Mouse (Mus musculus): ENCODE data around the gene Tead3.

Tead3 gene

DNA sequence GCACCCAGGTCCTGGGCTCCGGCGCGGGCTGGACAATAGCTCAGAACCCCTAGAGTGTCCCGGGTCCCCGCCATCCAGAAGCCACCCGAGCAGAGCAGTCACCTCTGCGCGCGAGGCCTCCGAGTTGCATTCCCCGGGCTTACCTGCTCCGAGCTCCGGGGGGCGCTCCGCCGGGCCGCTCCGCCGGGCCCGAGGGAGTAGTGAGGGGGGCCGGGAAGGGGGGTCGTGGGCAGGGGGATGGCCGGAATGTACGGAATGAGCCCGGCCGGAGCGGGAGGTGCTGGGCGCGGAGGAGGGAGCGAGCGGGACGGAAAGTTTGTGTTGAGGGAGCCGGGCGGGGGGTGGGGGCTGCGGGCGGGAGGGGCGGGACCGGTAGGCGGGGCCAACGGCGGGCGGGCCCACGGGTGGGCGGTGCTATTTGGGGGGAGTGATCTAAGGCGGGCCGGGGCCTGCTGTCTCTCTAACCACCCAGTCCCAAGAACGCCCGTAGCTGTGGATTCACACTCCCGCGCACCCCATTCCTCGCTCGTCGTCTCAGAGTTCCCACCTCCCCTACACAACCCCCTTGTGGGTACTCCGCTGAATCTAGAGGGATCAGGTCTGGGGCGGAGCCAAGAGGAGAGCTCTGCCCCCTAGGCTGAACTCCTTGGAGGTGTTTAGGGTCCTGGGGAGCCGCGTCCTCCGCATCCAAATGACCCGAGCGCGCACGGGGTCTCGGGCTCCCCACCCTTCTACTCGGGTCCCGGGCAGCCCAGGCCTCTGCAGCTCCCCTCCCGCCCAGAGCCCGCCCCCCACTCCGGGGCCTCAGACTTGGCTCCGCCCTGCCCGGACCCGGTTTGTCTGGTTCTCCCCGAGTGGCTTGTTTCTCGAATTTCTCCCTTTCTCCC lies at the start of gene Tead3:
TSS of gene Tead3 (minus strand) at position 352 of the 887 bp plus-strand sequence.
- no peak for DNase-seq (ENCODE audit: low read depth in 1 of 2, low spot score in 2 of 2)

DNA sequence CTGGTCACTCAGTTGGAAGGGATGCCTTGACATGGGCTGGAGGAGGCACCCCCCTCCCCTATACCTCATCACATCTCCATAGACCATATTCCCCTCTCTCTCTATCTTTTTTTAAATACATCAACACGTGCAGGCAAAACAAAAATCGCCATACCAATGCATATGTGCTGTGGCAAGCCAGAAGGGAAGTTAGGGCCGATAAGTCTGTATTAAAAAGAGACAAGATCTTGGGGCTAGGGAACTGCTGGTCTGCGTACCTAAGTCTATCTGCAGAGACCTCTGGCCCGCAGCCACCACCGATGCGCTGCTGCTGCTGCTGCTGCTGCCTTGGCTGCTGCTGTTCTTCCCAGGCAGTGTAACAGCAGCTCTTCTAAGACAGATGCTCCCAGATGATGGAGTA lies 44.4 kb upstream of the Tead3 start:
- no peak for DNase-seq (ENCODE audit: low read depth in 1 of 2, low spot score in 2 of 2)

GRCm38 (mm10) chr17:28394051-28394765 lies 43.6 kb upstream of the Tead3 start:
- no peak for DNase-seq (ENCODE audit: low read depth in 1 of 2, low spot score in 2 of 2)

GRCm38 (mm10) chr17:28391568-28392432 lies 41.2 kb upstream of the Tead3 start:
- no peak for DNase-seq (ENCODE audit: low read depth in 1 of 2, low spot score in 2 of 2)

DNA sequence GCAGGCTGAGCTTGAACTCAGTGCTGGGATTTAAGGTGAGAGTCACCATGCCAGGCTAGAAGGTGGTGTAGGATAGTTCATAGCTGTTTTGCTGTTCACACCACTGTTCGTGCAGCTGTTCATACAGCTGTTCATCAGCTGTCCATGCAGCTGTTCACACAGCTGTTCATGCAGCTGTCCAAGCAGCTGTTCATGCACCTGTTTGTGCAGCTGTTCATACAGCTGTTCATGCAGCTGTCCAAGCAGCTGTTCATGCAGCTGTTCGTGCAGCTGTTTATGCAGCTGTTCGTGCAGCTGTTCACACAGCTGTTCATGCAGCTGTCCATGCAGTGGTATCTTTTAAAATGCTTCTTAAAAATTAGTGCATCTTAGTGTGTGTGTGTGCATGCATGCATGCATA lies 37.9 kb upstream of the Tead3 start:
- no peak for DNase-seq (ENCODE audit: low read depth in 1 of 2, low spot score in 2 of 2)

- DNase-seq (ENCODE audit: low read depth in 1 of 2, low spot score in 2 of 2) = peak in 1 of 2 experiments; percentile 60
Observed at GRCm38 (mm10) chr17:28386150-28386905, 35.7 kb upstream of the Tead3 start.

GRCm38 (mm10) chr17:28384298-28384697 lies 33.7 kb upstream of the Tead3 start:
- DNase-seq (ENCODE audit: low read depth in 1 of 2, low spot score in 2 of 2) = no peak

DNA sequence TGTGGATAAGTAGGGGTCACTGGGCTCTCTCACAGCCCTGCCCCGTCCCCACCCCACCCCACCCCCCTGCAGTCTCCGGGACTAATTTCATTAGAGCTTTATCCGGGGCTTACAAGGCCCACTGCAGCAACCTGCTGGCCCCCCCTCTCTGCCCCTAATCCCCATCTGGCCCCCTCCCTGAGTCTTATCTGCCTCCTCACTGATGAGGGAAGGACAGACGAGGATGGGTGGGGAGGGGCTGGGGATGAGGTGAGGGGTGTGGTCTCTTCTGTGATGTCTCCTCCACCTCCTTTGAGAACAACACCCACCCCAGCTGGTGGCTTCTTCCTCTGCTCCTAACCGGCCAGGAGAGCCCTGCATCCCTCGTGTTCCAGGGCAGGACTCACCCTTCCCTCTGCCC lies 29.6 kb upstream of the Tead3 start:
- no peak for DNase-seq (ENCODE audit: low read depth in 1 of 2, low spot score in 2 of 2)

- no peak for DNase-seq (ENCODE audit: low read depth in 1 of 2, low spot score in 2 of 2)
Observed at GRCm38 (mm10) chr17:28375592-28376061, 25.0 kb upstream of the Tead3 start.

DNA sequence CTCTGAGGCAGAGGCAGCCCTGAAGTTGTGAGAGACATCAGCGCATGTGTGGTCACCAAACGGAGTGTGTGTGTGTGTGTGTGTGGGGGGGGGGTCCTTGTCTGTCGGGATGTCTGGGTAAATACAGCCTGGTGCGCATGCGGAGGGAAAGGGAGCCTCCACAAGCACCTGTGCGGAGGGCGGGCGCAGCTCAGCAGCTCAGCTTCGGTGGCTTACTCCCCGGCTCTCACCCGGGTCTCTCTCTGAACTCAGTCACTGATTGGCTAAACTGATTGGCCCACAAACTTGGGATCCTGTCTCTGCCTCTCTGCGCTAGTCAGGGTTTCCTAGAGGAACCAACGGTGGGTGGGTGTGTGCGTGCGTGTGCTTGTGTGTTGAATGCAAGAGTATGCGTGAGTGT lies 23.9 kb upstream of the Tead3 start:
- no peak for DNase-seq (ENCODE audit: low read depth in 1 of 2, low spot score in 2 of 2)

DNA sequence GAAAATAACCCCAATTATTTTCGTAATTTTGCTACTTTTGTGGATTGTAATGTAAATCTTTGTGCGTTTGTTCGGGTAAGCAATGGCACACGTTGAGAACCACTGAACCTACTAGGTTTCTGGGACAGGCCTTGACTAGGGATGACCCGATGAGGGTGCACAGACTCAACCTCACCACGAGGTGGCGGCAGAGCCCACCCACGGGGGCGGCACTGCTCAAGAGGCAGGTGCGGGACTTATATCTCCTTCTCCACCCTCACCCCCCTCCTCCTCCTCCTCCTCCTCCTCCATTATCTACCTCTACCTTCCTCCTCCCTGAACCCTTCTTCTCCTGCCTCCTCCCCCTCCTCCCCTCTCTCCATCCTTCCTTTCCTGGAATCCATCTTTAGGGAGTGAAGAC lies 23.2 kb upstream of the Tead3 start:
- no peak for DNase-seq (ENCODE audit: low read depth in 1 of 2, low spot score in 2 of 2)

DNA sequence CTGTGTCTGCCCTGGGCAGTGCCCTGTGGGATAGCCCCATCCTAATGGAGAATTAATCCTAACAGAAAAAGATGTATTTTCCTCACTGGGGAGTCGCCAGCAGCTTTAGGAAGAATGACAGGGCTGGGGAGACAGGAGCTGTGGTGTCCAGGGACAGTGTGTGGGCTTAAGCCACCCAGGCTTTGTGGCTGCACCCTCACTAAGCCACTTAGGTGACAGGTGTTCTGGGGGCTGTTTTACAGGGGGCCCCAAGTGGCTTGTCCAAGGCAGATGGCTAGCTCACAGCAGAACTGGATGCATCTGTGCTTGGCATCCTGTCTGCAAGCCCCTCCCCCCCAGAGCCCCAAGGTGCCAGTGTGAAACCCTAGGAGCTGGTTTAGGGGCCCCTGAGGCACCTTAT lies 21.3 kb upstream of the Tead3 start:
- DNase-seq (ENCODE audit: low read depth in 1 of 2, low spot score in 2 of 2) = no peak

- no peak for DNase-seq (ENCODE audit: low read depth in 1 of 2, low spot score in 2 of 2)
Observed at GRCm38 (mm10) chr17:28371286-28371685, 20.7 kb upstream of the Tead3 start.

- DNase-seq (ENCODE audit: low read depth in 1 of 2, low spot score in 2 of 2) = no peak
Observed at GRCm38 (mm10) chr17:28369056-28369455, 18.4 kb upstream of the Tead3 start.

DNA sequence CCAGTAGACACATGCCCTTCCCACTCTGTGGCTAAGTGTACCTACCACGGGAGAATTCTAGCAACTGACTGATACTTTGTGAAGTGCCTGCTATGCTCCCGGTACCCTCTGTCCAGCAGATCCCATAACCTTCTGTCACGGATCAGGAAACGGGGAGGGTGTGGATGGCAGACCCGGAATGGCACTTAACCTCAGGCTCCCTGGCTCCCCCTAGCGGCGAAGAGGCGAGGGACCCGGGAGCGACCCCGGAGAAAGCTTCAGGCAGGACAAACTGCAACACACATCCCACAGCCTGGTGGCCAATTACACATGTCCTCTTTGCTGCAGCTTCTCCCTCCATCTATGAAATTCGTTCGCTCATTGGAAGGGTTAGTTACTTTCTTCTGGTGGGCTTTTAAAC lies 17.8 kb upstream of the Tead3 start:
- peak; percentile 36 to 57 for DNase-seq (ENCODE audit: low read depth in 1 of 2, low spot score in 2 of 2)

DNA sequence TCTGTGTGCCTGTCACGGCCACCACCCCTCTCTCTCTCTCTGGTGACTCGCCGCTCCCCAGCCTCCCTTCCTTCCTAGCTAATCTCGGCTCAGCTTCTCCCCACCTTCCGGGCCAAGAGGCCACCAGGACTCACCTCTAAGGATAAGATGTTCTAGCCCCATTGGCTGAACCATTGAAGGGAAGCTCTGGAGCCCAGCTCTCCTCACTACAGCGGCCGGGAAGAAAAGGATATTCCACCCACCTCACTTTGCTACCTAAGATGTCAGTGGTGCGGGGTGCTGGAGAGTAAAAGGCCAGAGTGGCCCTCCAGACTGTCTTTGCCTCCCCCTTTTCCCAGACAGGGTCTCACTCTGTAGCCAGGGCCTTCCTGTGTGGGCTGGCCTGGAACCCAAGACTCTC lies 14.5 kb upstream of the Tead3 start, which contains the start of gene Tulp1:
TSS of gene Tulp1 (minus strand) at position 101 of the 400 bp plus-strand sequence.
- no peak for DNase-seq (ENCODE audit: low read depth in 1 of 2, low spot score in 2 of 2)

DNA sequence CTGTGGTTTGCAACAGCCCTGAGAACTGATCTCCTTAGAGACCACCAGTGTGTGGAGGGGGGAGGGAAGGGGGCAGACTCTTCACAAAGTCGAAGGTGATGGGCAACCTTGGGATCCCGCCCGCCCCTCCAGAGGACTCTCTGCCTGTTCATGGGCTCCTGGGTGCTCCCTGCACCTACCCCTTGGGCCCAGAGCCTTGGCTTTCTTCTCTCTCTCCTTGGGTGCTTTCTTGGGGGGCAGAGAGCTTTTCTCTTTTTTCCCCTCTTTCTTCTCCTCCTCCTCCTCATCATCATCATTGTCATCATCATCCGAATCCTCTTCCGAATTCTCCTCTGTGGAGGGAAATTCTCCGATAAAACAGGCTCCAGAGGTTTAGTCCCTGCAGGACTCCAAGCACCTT lies 12.9 kb upstream of the Tead3 start:
- DNase-seq (ENCODE audit: low read depth in 1 of 2, low spot score in 2 of 2) = no peak

GRCm38 (mm10) chr17:28362653-28363292 lies 12.2 kb upstream of the Tead3 start:
- DNase-seq (ENCODE audit: low read depth in 1 of 2, low spot score in 2 of 2) = no peak

DNA sequence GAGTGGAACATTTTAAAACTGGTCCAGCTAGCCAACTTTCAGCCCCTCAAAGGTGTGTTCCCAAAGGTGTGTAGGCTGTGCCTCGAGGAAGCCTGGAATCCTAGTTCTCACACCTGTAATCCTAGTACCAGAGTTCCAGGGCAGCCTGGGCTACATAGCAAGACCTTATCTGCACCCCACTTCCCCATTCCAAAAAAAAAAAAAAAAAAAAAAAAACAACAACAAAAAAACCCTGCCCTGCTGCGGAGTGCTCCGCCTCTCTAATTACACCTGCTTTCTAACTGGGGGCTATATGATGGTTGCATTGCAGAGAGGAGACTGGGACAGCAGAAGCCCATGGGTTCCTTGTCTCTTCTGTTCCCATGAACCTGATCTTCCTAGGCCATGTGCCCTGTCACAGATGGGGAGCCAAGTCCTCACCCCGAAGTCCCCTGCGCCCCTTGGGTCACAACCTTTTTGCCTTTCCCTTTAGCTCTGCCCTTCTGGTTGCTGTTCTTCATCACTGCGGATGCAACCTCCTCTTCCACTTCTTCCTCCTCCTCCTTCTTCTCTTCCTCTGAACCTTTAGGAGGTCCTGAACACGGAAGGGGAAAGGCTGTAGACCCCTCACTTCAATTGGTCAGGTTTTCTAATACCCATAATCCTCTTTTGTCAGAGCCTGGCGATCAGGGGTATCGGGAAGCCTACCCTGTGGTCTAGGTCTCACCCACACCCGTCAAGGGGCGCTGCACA lies 11.5 kb upstream of the Tead3 start:
- DNase-seq (ENCODE audit: low read depth in 1 of 2, low spot score in 2 of 2) = no peak
